Mouse (Mus musculus) thymus, postnatal 14 days (tissue): ENCODE results near the gene Capsl.

ENCODE experiments used
- DNase-seq: peaks from one replicate; pipeline ENCODE4 v3.0.0; 2021

Gene Capsl

DNA sequence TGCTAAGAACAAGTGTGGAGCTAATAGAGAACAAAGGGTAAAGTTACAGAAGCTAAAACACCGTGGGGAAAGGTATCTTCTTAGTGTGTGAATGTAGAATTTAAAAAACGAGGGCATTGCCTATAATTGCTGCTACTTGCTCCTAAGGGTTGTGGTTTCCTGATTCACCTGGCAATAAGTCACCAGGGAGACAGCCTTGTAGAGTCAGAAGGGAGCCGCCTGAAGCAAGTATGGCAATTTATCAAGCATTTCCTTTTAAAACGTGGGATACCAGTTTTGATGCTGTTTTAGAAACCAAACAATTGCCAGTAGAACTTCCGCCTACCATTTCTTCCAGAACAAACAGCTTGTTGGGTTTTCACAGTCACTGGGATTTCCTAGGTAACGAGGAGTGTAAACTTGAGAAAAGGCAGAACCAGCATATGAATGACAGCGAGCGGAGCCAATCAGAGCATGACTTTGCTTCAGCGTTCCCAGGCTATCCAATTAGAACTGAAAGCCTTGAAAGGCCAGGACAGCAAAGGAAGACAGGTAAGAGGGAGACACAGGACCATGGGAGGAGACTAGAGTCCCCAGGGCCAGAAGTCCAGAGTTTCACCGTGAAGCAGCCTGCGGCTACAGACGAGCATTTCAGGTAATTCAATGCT is at the start of gene Capsl:
Gene Capsl (plus strand): TSS at position 495 of the 647 bp plus-strand sequence.
- DNase-seq: peak; percentile 56

DNA sequence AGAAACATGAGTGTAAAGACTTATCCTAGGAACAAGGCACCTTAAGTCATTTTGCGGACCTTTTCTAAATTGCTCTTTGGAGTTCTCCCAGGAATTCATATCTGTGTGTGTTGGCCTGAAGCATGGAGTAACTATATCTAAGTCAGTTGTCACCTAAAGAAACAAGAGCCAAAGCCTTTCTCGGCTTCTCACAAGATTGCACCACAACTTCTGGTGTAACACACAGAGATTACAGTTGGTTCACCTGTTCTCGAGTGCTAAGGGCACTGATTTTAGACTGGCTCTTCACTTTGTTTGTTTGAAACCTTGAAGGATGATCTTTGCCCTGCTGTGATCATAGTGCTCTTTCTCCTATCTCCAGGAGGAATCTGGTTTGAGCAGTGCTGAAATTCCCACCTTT is 26.4 kb upstream of the Capsl start:
- no peak for DNase-seq

DNA sequence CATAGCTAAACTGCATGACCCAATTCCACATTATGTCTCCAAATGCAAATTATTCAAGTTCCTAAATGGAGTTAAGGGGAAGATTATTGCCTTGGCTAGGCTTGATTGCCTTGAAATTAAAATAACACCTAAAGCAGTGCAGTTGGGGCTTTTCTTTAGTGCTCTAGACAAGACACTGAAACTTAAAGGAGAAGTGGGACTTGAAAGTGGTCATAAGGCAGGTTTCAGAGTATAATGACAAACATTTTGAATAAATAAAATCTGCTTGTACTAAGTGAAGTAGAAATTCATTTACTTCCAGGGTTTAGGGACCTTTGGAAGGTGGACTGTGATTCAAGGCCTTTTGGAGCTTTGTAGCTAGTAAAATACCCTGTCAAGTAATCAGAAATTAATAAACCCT is 14.7 kb upstream of the Capsl start:
- DNase-seq: no peak

DNA sequence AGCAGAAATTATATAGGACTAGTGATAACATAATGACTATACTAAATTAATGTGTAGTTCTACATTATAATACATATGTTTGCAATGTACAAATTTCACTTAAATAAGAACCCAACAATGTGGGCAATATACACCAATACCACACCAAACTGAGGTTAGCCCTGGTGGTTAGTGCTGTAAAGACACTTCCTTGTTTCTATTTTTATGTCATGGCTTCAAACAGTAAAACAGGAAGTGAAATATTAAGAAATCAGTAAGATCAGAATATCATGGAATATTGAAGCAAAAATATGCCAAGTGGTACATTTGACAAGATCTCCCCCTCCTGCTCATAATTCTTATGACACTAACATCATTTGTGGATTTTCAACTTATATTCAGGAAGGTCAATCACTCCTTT is 8.0 kb upstream of the Capsl start:
- DNase-seq: no peak

DNA sequence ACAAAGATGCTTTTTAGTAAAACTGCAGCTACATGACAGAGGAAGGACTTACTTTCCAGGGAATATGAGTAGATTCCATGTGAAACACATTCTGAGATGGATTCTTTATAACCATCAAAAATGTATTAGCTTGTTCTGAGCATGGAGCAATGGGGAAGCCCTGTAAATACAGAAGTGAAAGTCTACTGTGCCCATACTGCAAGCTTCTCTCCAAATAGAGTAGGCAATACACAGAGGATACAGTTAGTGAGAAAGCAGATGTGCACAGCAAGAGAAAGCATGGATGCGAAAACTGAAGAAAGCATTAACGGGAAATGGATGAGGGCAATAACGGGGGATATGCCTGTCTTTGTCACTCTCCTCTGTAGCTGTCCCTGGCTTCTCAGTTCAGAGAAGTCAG is 6.0 kb upstream of the Capsl start:
- no peak for DNase-seq

DNA sequence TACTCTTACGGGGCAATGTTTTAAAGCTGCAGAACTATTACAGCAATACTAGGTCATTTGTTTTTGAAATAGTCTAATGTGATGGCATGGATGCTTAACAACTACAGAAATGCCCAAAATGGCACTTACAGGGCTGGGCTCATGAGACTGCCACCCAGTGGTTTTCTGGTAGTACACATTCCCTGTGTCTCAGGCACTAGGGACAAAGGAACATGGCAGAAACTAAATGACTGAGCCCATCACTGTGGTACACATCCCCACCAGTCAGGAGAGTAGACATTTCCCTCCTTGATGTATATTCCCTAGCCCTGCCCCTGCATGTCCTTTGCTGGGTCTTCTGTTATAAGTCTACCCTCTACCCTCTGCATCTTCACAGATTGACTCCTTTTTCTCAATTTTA is 16.2 kb downstream of the Capsl start:
- DNase-seq: no peak

DNA sequence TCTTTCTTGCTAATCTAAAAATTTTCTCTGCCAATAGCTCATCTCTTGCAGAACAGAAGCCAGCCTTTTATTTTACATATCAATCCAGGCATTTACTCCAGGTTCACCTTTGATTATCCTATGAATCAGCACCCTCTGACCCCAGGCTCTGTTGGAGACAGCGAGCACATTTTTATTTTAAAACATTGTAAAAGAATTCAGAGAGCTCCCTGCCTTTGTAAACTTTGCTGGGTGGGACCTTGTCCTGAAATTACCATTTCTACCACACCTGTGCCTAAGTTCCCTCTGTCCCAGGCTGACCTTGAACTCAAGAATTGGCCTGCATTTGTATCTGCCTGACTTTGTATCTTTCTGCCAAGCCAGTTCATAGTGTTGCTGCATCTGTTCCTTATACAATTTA is 17.0 kb downstream of the Capsl start:
- DNase-seq: no peak

DNA sequence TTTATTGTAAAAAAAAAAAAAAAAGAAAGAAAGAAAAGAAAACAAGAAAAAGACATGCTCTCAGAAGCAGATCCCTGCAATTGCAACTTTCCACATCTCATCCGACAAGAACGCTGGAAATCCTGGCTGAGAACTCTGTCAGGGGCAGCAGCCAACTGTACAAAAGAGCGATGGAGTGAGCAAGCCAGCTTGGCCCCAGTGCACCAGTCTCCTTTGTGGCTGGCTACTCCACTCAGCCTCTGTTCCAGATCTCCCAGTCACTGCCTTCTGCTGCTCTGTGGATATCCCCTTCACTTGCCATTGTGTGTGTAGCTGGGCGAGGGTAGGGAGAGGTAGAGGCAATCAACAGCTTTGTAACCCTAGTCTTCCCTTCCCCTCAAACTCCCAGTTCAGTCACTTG is 18.4 kb downstream of the Capsl start:
- DNase-seq: no peak

DNA sequence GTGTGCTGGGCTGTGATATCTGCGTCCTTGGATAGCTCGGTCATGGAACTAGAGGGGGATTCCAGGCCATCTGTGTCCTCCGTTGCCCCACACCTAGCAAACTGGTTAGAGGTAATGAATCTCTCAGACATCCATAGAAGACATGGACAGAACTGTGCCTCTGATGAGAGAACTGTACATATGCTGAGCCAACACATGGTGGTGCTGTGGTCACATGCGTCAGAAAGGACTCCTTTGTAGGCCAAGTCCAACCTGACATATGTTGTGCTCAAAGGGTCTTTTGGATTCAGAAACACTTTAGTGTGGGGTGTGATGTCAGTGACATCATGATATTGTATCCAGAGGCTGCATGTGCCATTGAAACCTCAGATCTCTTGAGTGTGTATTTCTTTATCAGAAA is 19.4 kb downstream of the Capsl start:
- peak; percentile 52 for DNase-seq

DNA sequence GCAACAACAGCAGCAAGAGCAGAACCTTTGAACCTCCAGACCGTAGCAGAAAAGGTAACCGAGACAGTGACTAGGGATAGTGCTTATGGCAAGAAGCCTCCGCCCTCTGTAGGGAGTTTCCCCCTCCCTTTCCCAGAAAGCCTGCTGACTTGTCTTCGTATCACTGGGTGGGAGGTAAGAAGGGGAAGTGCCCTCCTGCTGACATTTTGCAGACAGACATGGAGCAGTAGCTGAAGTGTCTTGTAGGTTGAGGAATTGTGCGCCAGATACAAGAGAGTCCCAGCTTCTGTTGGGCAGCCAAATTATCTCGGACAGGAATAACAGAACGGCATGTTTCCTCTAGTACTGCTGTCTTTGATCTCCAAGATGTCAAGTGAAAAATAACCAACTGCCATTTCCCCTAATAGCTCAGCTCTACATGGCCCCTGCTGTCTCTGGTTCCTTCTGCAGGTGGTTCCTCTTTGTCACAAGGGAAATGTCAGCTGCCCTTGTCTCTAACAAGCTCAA is 27.7 kb downstream of the Capsl start:
- peak; percentile 9 for DNase-seq

DNA sequence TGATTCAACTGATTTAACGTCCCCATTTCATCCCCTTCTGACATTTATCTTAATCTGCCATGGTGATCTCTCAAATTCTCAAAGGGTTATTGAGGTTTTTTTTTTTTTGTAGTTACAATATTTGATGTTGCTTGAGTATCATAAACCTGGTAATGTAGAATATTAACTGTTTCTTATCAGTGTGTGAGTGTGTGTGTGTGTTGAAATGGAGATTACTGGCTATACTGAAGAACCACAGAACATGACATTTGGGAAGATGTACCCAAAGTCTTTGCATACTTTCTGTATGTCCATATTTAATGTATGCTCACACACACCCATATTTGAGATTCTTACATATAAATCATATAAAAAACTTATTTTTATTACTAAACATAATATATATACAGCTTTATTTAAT is 28.2 kb downstream of the Capsl start:
- no peak for DNase-seq

DNA sequence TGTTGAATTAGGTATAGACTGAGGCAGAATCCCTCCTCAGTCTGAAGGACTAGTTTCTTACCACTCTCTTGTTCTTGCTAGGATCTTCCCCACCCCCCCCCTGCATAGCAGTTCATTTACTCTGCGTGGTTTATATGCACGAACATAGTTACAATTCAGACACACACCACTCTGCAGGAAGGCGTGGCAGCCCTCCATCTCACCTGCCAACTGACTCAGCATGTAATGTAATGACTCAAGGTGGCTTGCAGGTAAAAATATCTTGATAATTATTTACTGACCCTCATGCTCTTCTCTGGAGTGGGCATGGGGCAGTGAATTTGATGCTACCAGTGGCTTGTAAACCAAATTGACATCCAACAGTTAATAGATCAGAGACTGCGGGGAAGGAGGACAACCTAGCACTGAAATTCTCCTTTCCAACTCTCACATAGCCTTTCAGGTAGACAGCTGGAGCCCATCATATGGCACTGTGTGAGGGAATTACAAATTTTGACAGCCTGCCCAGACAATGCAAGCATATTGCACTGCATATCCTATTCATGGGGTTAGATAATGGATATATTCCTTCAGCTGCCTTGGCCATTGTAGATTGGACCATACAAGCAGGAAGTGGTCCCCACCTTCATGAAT is 35.3 kb downstream of the Capsl start:
- DNase-seq: no peak

DNA sequence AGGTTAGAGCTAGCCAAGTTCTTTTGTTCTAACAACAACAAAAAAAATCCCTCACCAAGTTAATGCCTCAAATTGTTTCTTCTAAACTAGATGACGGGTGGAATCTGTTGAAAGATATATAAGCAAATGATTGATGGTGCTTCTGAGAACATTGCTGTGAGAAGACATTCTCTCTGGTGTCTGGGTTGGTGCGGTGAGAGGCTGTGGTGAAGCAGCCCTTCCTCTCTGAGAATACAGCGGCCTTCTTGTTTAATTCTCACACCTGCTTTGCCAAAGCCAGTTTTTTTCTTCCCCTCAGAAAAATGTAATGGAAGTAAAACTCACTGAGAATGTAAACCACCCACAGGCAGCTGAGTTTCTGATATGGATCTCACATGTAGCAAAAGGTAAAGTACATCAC is 36.3 kb downstream of the Capsl start:
- DNase-seq: peak; percentile 24

DNA sequence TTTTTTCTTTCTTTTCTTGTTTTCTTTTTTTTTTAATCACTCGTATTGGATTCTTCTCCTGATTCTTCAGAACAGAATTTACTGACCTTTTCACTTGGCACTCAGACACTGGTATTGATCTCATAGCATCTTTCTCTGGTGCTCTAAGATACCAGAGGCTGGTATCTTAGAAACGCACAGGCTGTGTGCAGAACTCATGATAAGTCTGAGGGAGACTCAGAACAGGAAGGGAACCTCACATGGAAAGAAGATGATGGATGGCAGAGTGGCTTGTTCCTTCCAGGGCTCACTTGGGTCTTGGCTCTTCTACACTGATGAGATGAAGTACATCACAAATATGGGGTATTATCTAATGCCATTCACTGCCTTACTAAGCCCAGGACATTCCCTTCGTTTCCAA is 36.8 kb downstream of the Capsl start:
- DNase-seq: no peak

DNA sequence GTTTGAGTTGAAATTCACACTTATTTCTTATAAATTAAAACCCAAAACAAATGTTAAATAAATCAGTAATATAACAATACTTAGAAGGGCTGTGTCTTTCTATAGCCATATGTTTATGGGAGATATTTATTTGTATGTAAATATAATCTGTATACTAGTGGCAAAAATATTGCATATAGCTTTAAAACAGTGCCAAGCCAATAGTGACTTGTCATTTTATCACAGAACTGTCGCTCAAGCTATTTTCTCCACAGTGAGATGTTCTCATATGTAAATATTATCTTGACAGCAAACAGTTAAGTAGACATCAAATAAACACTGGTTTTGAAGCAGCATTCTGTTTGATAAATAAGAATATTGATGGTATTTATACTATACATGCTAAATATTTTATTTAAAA is 37.4 kb downstream of the Capsl start:
- no peak for DNase-seq

DNA sequence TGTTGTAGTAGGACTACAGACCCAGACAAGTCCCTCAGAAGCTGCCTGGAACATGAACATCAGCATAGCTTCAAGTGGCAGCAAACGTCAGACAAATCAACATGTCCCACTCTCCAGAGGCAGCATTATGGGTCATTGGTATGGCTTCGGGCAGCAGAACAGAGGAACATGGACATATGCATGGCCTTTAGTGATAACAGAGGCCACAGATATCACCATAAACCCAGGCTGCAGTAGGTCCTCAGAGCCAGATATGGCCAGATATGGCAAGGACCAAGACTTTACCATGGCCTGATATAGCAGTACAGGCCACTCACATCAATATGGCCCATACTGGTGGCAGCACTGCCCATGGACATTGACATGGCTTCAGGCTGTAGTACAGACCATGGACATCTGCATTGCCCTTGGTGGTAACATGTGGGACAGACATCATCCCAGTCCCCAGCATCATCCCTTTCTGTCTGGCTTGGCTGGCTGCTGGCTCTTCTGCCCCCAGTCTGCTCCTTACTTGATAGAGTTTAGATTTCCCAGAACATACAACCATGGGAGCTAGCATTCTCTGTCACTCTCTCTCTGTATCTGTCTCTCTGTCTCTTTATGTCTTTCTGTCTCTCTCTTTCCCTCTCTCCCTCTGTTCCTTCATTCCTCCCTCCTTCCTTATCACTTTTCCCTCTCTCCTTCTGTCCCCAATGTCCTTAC is 53.7 kb downstream of the Capsl start:
- no peak for DNase-seq

DNA sequence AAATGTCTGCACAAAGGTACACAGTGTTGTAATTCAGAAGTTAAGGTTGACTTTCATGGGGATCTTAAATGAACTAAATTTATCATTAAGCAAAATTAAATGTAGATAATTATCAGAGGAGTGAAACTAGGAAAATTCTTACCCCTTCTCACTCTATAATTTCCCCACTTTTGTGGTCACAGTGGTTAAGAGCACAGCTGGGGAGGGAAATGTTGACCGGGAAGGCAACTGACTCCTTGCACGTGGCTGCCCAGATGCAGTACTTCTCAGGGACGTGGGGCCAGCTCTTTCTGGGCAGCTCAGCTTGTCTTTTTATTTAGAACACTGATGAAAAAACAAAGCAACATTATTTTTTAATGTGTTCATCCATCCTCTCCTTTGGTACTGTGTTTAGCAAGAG is 56.2 kb downstream of the Capsl start:
- no peak for DNase-seq
